Mouse (Mus musculus) ovary, postnatal 36 days (tissue): ENCODE data around the gene Gm49486.
A peak's percentile ranks its signal among the peaks of the same experiment; 100 is the strongest.
"Not testable (repeated sequence)": the region's sequence is repeated elsewhere in the genome, so short reads cannot be mapped to it uniquely, and the experiment has no call there.

Source experiments
- DNase-seq: peaks from one replicate; pipeline ENCODE4 v3.0.0; 2022; ENCODE audit warnings: low spot score, mixed read lengths

Gm49486 gene

GRCm38 (mm10) chr15:79225780-79226179 is 3.4 kb upstream of the Gm49486 start:
- not testable (repeated sequence) for DNase-seq

GRCm38 (mm10) chr15:79235268-79235667 is 6.1 kb downstream of the Gm49486 start:
- DNase-seq: no peak

- no peak for DNase-seq
These were observed 8.8 kb downstream of the Gm49486 start for GRCm38 (mm10) chr15:79238036-79238435.

- DNase-seq: no peak
These were observed 13.5 kb downstream of the Gm49486 start for GRCm38 (mm10) chr15:79242574-79243233.

- DNase-seq: peak; percentile 93
These were observed 14.2 kb downstream of the Gm49486 start for GRCm38 (mm10) chr15:79243234-79244042.

- peak; percentile 63 for DNase-seq
These were observed 15.1 kb downstream of the Gm49486 start for GRCm38 (mm10) chr15:79244071-79244893.

- no peak for DNase-seq
These were observed 16.1 kb downstream of the Gm49486 start for GRCm38 (mm10) chr15:79245321-79245720.

GRCm38 (mm10) chr15:79250236-79250635 is 21.0 kb downstream of the Gm49486 start:
- DNase-seq: no peak

- DNase-seq: no peak
These were observed 22.0 kb downstream of the Gm49486 start for GRCm38 (mm10) chr15:79251168-79251567.

- DNase-seq: peak; percentile 31
These were observed 22.7 kb downstream of the Gm49486 start for GRCm38 (mm10) chr15:79251781-79252491.

GRCm38 (mm10) chr15:79252580-79252979 is 23.4 kb downstream of the Gm49486 start:
- no peak for DNase-seq

- DNase-seq: no peak
These were observed 25.5 kb downstream of the Gm49486 start, which contains the start of gene Slc16a8 for GRCm38 (mm10) chr15:79254661-79255060. Gene Slc16a8 (minus strand): TSS chr15:79254761.

GRCm38 (mm10) chr15:79258521-79258920 is 29.3 kb downstream of the Gm49486 start:
- peak; percentile 17 for DNase-seq

GRCm38 (mm10) chr15:79261095-79261725 is 32.0 kb downstream of the Gm49486 start:
- DNase-seq: peak; percentile 50

- DNase-seq: no peak
These were observed 32.6 kb downstream of the Gm49486 start for GRCm38 (mm10) chr15:79261757-79262156.

- no peak for DNase-seq
These were observed 33.2 kb downstream of the Gm49486 start for GRCm38 (mm10) chr15:79262375-79262774.

- DNase-seq: no peak
These were observed 33.7 kb downstream of the Gm49486 start for GRCm38 (mm10) chr15:79262786-79263309.

- no peak for DNase-seq
These were observed 34.5 kb downstream of the Gm49486 start for GRCm38 (mm10) chr15:79263726-79264125.

GRCm38 (mm10) chr15:79265384-79265783 is 36.2 kb downstream of the Gm49486 start:
- DNase-seq: no peak

- DNase-seq: no peak
These were observed 39.3 kb downstream of the Gm49486 start for GRCm38 (mm10) chr15:79268521-79268920.
